Mouse (Mus musculus) C2C12 (cell line): ENCODE data around the gene Rnaseh2a.

Experiments used
- CEBPB ChIP-seq: IDR thresholded peaks from one replicate; pipeline ENCODE4 v1.6.1; 2011; ENCODE audit warnings: low read depth, mild to moderate bottlenecking, control low read depth, moderate library complexity
- CTCF ChIP-seq: IDR thresholded peaks from one replicate; pipeline ENCODE4 v1.5.1; 2011; ENCODE audit not compliant: control insufficient read depth, insufficient read depth, insufficient read length
- FOSL1 ChIP-seq: IDR thresholded peaks from one replicate; pipeline ENCODE4 v1.8.0; 2011; ENCODE audit warnings: mild to moderate bottlenecking, low read length; ENCODE audit not compliant: poor library complexity, insufficient read depth, severe bottlenecking
- MYOD1 ChIP-seq: IDR thresholded peaks from one replicate; pipeline ENCODE4 v1.6.1; 2011; ENCODE audit warnings: low read depth; ENCODE audit not compliant: control insufficient read depth, insufficient read length
- USF1 ChIP-seq: IDR thresholded peaks from one replicate; pipeline ENCODE4 v1.6.1; 2011; ENCODE audit warnings: low read depth, mild to moderate bottlenecking, control low read depth, moderate library complexity

DNA sequence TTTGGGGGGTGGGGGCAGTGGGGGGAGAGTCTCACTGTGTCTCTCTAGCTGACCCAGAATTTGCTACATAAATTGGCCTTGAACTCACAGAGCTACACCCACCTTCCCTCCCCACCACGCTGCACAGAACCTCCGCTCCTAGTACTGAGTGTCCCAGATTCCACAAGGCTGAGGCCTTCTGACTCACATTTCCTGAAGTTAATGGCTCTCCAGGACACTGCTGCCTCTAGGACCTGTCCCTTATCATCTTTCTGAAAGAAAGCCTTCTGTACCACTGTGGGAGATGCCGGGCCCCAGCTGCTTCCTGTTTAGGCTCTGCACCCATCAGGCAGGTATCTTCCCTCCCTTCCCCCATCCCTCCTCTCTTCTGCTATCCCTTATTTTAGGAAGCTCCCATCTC, 3.0 kb downstream of the Rnaseh2a start:
- no peak for TF ChIP-seq CTCF
- no peak for TF ChIP-seq USF1
- no peak for TF ChIP-seq MYOD1
- no peak for TF ChIP-seq FOSL1
- TF ChIP-seq CEBPB, result no peak
